Mouse (Mus musculus) liver, embryonic 11.5 days (tissue): ENCODE results near the gene 1110002E22Rik. TPM values are rescaled to one million over a fixed set of nuclear protein-coding genes. Genes with fewer than 3 reads are reported as not detected.

Source experiments
- ATAC-seq: fragments of 200-750 bp; cut with Nextera tagmentation; replicated peaks from 2 replicates; pipeline ENCODE4 v1.8.0; 2017; ENCODE audit warnings: moderate number of reproducible peaks, mild to moderate bottlenecking, moderate TSS enrichment, moderate library complexity; ENCODE audit not compliant: low FRiP score
- DNase-seq: peaks from one replicate; pipeline ENCODE4 v3.0.0-alpha.2; 2017; ENCODE audit warnings: low spot score
- H3K27ac ChIP-seq: fragments of 300-500 bp; sonication (generic); 2 replicates; pipeline ENCODE4 v1.5.1; 2014; ENCODE audit warnings: mild to moderate bottlenecking, low read depth, low read length, control low read depth
- H3K27me3 ChIP-seq: fragments of 300-500 bp; sonication (generic); replicated peaks from 2 replicates; pipeline ENCODE4 v1.6.1; 2014; ENCODE audit warnings: low read length, mixed read lengths; ENCODE audit not compliant: control insufficient read depth, insufficient read depth
- H3K36me3 ChIP-seq: fragments of 300-500 bp; sonication (generic); 2 replicates; pipeline ENCODE4 v1.6.1; 2014; ENCODE audit warnings: mild to moderate bottlenecking, low read length, moderate library complexity, mixed read lengths; ENCODE audit not compliant: control insufficient read depth, insufficient read depth
- H3K4me1 ChIP-seq: fragments of 300-500 bp; sonication (generic); replicated peaks from 2 replicates; pipeline ENCODE4 v1.6.1; 2014; ENCODE audit warnings: low read length, mixed read lengths; ENCODE audit not compliant: control insufficient read depth, insufficient read depth
- H3K4me2 ChIP-seq: fragments of 300-500 bp; sonication (generic); 2 replicates; pipeline ENCODE4 v1.6.1; 2014; ENCODE audit warnings: mild to moderate bottlenecking, control low read depth, moderate library complexity
- H3K4me3 ChIP-seq: fragments of 300-500 bp; sonication (generic); 2 replicates; pipeline ENCODE4 v1.5.1; 2014; ENCODE audit warnings: low read depth, low read length, control low read depth
- H3K9ac ChIP-seq: fragments of 300-500 bp; sonication (generic); 2 replicates; pipeline ENCODE4 v1.6.1; 2014; ENCODE audit warnings: low read depth, low read length, control low read depth
- H3K9me3 ChIP-seq: fragments of 300-500 bp; sonication (generic); 2 replicates; pipeline ENCODE4 v1.6.1; 2016; ENCODE audit warnings: low read length, inconsistent platforms, mixed read lengths; ENCODE audit not compliant: control insufficient read depth
- WGBS: fragments of 180-500 bp; shearing (Covaris S2); extraction: QIAGEN DNeasy Blood & Tissue Kit; methylation state at CpG from one replicate; pipeline ENCODE4 v1.1.7; 2014; 5-methylcytosine and 5-hydroxymethylcytosine counted together
- polyA plus RNA-seq: library from polyadenylated mRNA; unstranded; fragments of >200 nt; fragmentation: Nextera tagmentation; extraction: Ambion mirVana; gene quantifications from 2 replicates; pipeline ENCODE4 v1.2.1, GENCODE M21; 2014

The 1110002E22Rik gene
- 0.05 and 0.09 TPM in 2 replicates for polyA plus RNA-seq

DNA sequence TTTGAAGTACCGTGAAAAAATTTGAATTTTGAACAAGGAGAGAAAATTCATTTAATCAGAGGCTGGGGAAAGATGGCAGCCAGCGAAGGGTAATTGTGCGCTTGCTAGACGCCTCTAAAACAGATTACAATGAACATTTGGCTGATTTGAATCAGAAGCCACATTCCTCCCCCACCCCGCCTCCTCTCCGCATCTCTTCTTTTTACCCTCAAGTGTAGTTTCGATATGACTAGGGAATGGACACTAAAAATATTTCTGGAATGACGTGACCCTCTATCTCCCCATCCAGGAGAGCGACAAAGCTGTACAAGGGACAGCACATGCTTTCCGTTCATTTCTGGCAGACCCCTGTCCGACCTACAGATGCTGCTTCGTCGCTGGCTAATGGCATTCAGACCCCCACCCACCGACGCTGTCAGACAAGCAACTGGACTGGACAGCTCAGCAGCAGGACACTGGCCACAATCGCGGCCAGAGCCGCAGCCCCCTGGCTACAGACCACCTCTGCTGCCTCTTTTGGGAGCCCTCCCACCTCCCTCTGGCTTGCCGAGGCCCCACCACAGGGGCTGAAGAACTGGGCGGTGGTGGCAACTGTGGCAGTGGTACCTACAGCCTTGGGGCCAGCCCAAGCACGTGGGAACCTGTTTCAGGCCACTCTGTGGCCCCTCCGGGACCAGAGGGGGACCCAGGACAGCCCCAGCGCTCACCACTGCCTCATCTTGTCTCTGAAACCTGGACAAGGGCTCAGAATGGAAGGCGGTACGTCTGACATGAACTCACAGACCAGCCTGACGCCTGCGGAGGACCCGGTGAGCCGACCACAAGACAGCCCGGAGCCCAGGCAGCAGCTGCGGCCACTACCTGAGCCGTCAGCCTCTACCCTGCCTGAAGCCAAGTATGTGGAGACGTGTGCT lies at the start of gene 1110002E22Rik:
Gene 1110002E22Rik (plus strand): TSS at position 321 of the 914 bp plus-strand sequence.
- no peaks in the 10 kb centered on the region for H3K27me3 ChIP-seq
- H3K27ac ChIP-seq: no peak within 1 kb of the TSS
- H3K4me3 ChIP-seq: no peak within 1 kb of the TSS
- whole genome bisulfite sequencing: 79% methylated on average over 33 of the region's 33 CpGs
- no peak within 1 kb of the TSS for H3K4me2 ChIP-seq
- no peaks in the 10 kb centered on the region for H3K9me3 ChIP-seq
- ATAC-seq: no peak
- no peak within 1 kb of the TSS for H3K9ac ChIP-seq
- H3K36me3 ChIP-seq: no peaks in the 10 kb centered on the region
- no peak for DNase-seq
- no peaks in the 10 kb centered on the region; the same call in 1 of the 2 replicates for H3K4me1 ChIP-seq

- WGBS: 91% methylated on average over 12 of the region's 12 CpGs
Observed at GRCm38 (mm10) chr3:138016810-138017209, 48.0 kb upstream of the 1110002E22Rik start.

GRCm38 (mm10) chr3:138022003-138022402 lies 42.8 kb upstream of the 1110002E22Rik start:
- no peaks in the 10 kb centered on the region for H3K36me3 ChIP-seq
- H3K4me2 ChIP-seq: no peak overlapping the region
- ATAC-seq (no peak), DNase-seq (no peak)
- WGBS: 83% methylated on average over 4 of the region's 4 CpGs
- no peaks in the 10 kb centered on the region for H3K9me3 ChIP-seq
- H3K4me3 ChIP-seq: no peak overlapping the region
- H3K9ac ChIP-seq: no peak overlapping the region
- no peaks in the 10 kb centered on the region for H3K27me3 ChIP-seq
- H3K27ac ChIP-seq: no peak overlapping the region
- no peaks in the 10 kb centered on the region for H3K4me1 ChIP-seq

More at GRCm38 (mm10) chr3:138016810-138017209, 48.0 kb upstream of the 1110002E22Rik start:
- Histone ChIP-seq H3K4me3 (no peak overlapping the region), H3K27ac (no peak overlapping the region), H3K9ac (no peak overlapping the region), H3K4me1 (no peaks in the 10 kb centered on the region), H3K27me3 (no peaks in the 10 kb centered on the region), H3K36me3 (no peaks in the 10 kb centered on the region), H3K9me3 (no peaks in the 10 kb centered on the region), H3K4me2 (no peak overlapping the region)
- DNase-seq (no peak), ATAC-seq (no peak)

- Histone ChIP-seq H3K36me3 (no peaks in the 10 kb centered on the region), H3K4me1 (no peaks in the 10 kb centered on the region), H3K9me3 (no peaks in the 10 kb centered on the region), H3K9ac (no peak overlapping the region), H3K4me3 (no peak overlapping the region), H3K4me2 (no peak overlapping the region), H3K27ac (no peak overlapping the region), H3K27me3 (no peaks in the 10 kb centered on the region)
- DNase-seq (no peak), ATAC-seq (no peak)
- 83% methylated on average over 4 of the region's 4 CpGs for WGBS
Observed at GRCm38 (mm10) chr3:138022651-138023050, 42.2 kb upstream of the 1110002E22Rik start.

DNA sequence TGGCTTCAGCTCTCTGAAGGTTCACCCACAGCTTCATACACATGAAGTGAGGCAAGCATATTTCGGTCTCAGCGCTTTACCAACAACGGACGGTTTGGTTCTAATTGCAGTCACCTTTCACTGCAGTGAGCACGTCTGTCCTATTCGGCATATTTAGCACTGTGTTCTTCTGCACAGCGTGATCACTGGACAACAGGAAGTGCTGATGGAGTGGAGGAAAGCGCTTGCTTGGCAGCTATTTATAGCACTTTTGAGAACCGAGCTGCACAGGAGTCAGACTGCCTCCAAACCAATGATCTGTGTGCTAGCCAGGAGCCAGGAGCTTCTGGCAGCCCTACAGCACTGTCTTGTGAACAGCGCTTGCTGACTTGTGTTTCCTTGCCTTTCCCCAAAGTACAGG lies 38.6 kb upstream of the 1110002E22Rik start:
- no peak overlapping the region for H3K4me3 ChIP-seq
- no peaks in the 10 kb centered on the region for H3K9me3 ChIP-seq
- no peaks in the 10 kb centered on the region for H3K27me3 ChIP-seq
- WGBS: 58% methylated on average over 10 of the region's 10 CpGs
- no peaks in the 10 kb centered on the region for H3K36me3 ChIP-seq
- no peak overlapping the region for H3K4me2 ChIP-seq
- DNase-seq (no peak), ATAC-seq (no peak)
- no peak overlapping the region for H3K27ac ChIP-seq
- H3K4me1 ChIP-seq: no peaks in the 10 kb centered on the region
- H3K9ac ChIP-seq: no peak overlapping the region

- no peak for ATAC-seq
- no peaks in the 10 kb centered on the region for H3K27me3 ChIP-seq
- 72% methylated on average over 5 of the region's 5 CpGs for WGBS
Observed at GRCm38 (mm10) chr3:138027575-138028362, 37.1 kb upstream of the 1110002E22Rik start.

GRCm38 (mm10) chr3:138029351-138029750 lies 35.5 kb upstream of the 1110002E22Rik start:
- Histone ChIP-seq H3K27ac (no peak overlapping the region), H3K9me3 (no peaks in the 10 kb centered on the region), H3K4me2 (no peak overlapping the region), H3K4me1 (no peaks in the 10 kb centered on the region), H3K9ac (no peak overlapping the region), H3K36me3 (no peaks in the 10 kb centered on the region), H3K27me3 (no peaks in the 10 kb centered on the region), H3K4me3 (no peak overlapping the region)
- no peak for ATAC-seq
- 77% methylated on average over 5 of the region's 5 CpGs for WGBS
- DNase-seq: no peak

More at GRCm38 (mm10) chr3:138027575-138028362, 37.1 kb upstream of the 1110002E22Rik start:
- H3K27ac ChIP-seq: no peak overlapping the region
- no peak overlapping the region for H3K4me3 ChIP-seq
- no peak overlapping the region for H3K9ac ChIP-seq
- H3K4me2 ChIP-seq: no peak overlapping the region
- H3K36me3 ChIP-seq: no peaks in the 10 kb centered on the region
- H3K9me3 ChIP-seq: no peaks in the 10 kb centered on the region
- no peaks in the 10 kb centered on the region for H3K4me1 ChIP-seq
- no peak for DNase-seq

DNA sequence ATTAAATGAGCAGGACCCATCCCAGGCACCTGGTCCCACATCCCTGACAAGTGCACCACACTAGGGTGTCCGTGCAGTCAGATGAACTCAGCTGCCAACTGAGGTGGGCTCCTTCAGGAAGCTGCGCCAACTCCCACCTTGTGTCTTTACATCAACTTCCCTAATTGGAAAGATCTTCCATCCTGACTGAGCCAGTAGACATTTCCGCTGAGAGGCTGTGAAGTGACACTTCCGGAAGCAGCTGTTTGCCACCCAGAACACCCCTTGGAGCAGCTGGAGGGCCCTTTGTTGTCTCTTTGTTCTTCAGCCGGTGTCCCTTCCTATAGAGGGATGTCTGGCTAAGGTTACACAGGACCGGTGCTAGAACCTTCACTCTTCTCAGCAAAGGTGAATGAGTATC lies 34.3 kb upstream of the 1110002E22Rik start:
- Histone ChIP-seq H3K36me3 (no peaks in the 10 kb centered on the region), H3K4me3 (no peak overlapping the region), H3K4me2 (no peak overlapping the region), H3K9ac (no peak overlapping the region), H3K9me3 (no peaks in the 10 kb centered on the region), H3K27ac (no peak overlapping the region), H3K27me3 (no peaks in the 10 kb centered on the region), H3K4me1 (no peaks in the 10 kb centered on the region)
- no peak for DNase-seq
- ATAC-seq: no peak
- 62% methylated on average over 6 of the region's 6 CpGs for WGBS
